Mouse (Mus musculus): Measurements from ENCODE around the gene Imp4.

The Imp4 gene

GRCm38 (mm10) chr1:34460061-34460441 is 20.4 kb downstream of the Imp4 start:
- in situ Hi-C loops (cut with MboI, MseI), result no loop called here

GRCm38 (mm10) chr1:34462766-34463165 is 23.1 kb downstream of the Imp4 start:
- in situ Hi-C loops (cut with MboI, MseI), result no loop called here

GRCm38 (mm10) chr1:34464310-34464817 is 24.7 kb downstream of the Imp4 start:
- in situ Hi-C loops (cut with MboI, MseI), result no loop called here

- in situ Hi-C loops (cut with MboI, MseI), result no loop called here
Observed at GRCm38 (mm10) chr1:34465445-34465844, 25.8 kb downstream of the Imp4 start.

- in situ Hi-C loops (cut with MboI, MseI), result no loop called here
Observed at GRCm38 (mm10) chr1:34468051-34468450, 28.4 kb downstream of the Imp4 start.

GRCm38 (mm10) chr1:34468500-34468899 is 28.8 kb downstream of the Imp4 start:
- in situ Hi-C loops (cut with MboI, MseI), result no loop called here

- in situ Hi-C loops (cut with MboI, MseI), result no loop called here
Observed at GRCm38 (mm10) chr1:34469801-34470200, 30.1 kb downstream of the Imp4 start.

- in situ Hi-C loops (cut with MboI, MseI), result no loop called here
Observed at GRCm38 (mm10) chr1:34472427-34473300, 33.0 kb downstream of the Imp4 start.

GRCm38 (mm10) chr1:34478891-34479655 is 39.4 kb downstream of the Imp4 start:
- in situ Hi-C loops (cut with MboI, MseI), result no loop called here

GRCm38 (mm10) chr1:34480801-34481200 is 41.1 kb downstream of the Imp4 start:
- in situ Hi-C loops (cut with MboI, MseI), result loop anchor here (10.0 kb wide), 1 partner anchor 374 kb away; no protein-coding TSS in a partner anchor

- in situ Hi-C loops (cut with MboI, MseI), result loop anchor here (10.0 kb wide), 1 partner anchor 373 kb away; no protein-coding TSS in a partner anchor
Observed at GRCm38 (mm10) chr1:34481920-34482669, 42.4 kb downstream of the Imp4 start.

- in situ Hi-C loops (cut with MboI, MseI), result loop anchor here (10.0 kb wide), 1 partner anchor 370 kb away; no protein-coding TSS in a partner anchor
Observed at GRCm38 (mm10) chr1:34484470-34484869, 44.8 kb downstream of the Imp4 start.

GRCm38 (mm10) chr1:34485461-34486188 is 46.0 kb downstream of the Imp4 start:
- in situ Hi-C loops (cut with MboI, MseI), result loop anchor here (5.0 to 10.0 kb wide), 2 partner anchors 48 to 369 kb away; partner anchors contain the start of genes Ccdc115 and Imp4

- in situ Hi-C loops (cut with MboI, MseI), result loop anchor here (5.0 to 10.0 kb wide), 2 partner anchors 50 to 367 kb away; partner anchors contain the start of genes Ccdc115 and Imp4
Observed at GRCm38 (mm10) chr1:34487383-34487782, 47.7 kb downstream of the Imp4 start.

- in situ Hi-C loops (cut with MboI, MseI), result loop anchor here (5.0 to 10.0 kb wide), 2 partner anchors 53 to 365 kb away; partner anchors contain the start of genes Ccdc115 and Imp4
Observed at GRCm38 (mm10) chr1:34489852-34490541, 50.3 kb downstream of the Imp4 start.

GRCm38 (mm10) chr1:34491480-34491879 is 51.8 kb downstream of the Imp4 start:
- in situ Hi-C loops (cut with MboI, MseI), result no loop called here
